Mouse (Mus musculus): ENCODE data around the gene Rnf168. TPM values are rescaled to one million over a fixed set of nuclear protein-coding genes. Genes with fewer than 3 reads are reported as not detected.
"Not testable (repeated sequence)": the region's sequence is repeated elsewhere in the genome, so short reads cannot be mapped to it uniquely, and the experiment has no call there.

Gene Rnf168
- polyA plus RNA-seq, 1 experiment from 2014 or later = 26.9 TPM

DNA sequence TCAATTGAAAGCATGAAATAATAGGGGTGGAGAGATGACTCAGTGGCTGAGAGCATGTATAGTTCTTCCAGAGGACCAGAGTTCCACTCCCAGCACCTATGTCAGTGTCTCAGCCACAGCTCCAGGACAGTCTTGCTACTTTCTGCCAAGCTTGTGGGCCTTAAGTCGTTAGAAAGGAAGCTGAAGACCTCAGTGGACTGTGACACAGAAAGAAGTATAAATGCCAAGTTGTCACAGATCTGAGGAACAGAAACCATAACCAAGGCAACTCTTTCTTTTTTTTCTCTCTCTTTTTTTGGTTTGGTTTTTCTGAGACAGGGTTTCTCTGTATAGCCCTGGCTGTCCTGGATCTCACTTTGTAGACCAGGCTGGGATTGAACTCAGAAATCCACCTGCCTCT is 1.4 kb upstream of the Rnf168 start:
- Histone ChIP-seq H3K4me3 (no peak overlapping the region), H3K36me3 (no peaks in the 10 kb centered on the region), H3K4me2 (no peak overlapping the region), H3K4me1 (replicated peaks) (peaks cover 32% of the 10 kb centered on the region), H3K9ac (no peak overlapping the region), H3K27me3 (no peaks in the 10 kb centered on the region), H3K9me3 (no peaks in the 10 kb centered on the region), H3K27ac (replicated peaks) (no peak overlapping the region)
- no peak for ATAC-seq (ENCODE audit: low FRiP score, low read depth)
- WGBS = 70% methylated on average over 1 of the region's 1 CpGs

DNA sequence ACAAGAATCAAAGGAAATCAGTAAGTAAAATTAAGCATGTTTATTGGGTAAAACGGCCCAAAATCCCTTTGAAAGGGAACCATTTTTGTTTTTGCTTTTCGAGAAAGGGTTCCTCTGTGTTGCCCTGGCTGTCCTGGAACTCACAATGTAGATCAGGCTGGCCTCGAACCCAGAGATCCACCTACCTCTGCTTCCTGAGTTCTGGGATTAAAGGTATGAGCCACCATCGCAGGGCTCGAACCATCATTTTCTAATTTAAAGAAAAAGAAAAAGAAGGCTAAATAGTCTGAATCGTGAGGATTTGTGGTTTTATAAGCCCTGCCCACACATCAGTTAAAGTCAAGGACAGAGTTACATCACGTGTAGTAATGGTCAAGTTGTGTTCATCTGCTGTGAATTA is 1.1 kb downstream of the Rnf168 start:
- 55% methylated on average over 7 of the region's 7 CpGs for WGBS
- H3K9ac ChIP-seq = peak overlapping the region; percentile 74
- peak overlapping the region; percentile 69 for H3K4me3 ChIP-seq
- peaks cover 45% of the 10 kb centered on the region for H3K4me1 ChIP-seq (replicated peaks)
- peak overlapping the region; percentile 63 for H3K4me2 ChIP-seq
- peak overlapping the region; percentile 93; the same call in 1 of the 2 replicates for H3K27ac ChIP-seq (replicated peaks)
- no peaks in the 10 kb centered on the region for H3K9me3 ChIP-seq
- H3K36me3 ChIP-seq = peaks cover 7% of the 10 kb centered on the region
- H3K27me3 ChIP-seq = no peaks in the 10 kb centered on the region
- ATAC-seq (ENCODE audit: low FRiP score, low read depth) = no peak

- Histone ChIP-seq H3K27me3 (no peaks in the 10 kb centered on the region), H3K27ac (replicated peaks) (no peak overlapping the region), H3K36me3 (peaks cover 26% of the 10 kb centered on the region), H3K4me3 (peak overlapping the region; percentile 14), H3K4me2 (peak overlapping the region; percentile 63), H3K9me3 (no peaks in the 10 kb centered on the region), H3K9ac (no peak overlapping the region), H3K4me1 (replicated peaks) (peaks cover 45% of the 10 kb centered on the region)
- no peak for ATAC-seq (ENCODE audit: low FRiP score, low read depth)
- 93% methylated on average over 8 of the region's 8 CpGs for WGBS
These were observed 3.0 kb downstream of the Rnf168 start for GRCm38 (mm10) chr16:32280211-32280610.

DNA sequence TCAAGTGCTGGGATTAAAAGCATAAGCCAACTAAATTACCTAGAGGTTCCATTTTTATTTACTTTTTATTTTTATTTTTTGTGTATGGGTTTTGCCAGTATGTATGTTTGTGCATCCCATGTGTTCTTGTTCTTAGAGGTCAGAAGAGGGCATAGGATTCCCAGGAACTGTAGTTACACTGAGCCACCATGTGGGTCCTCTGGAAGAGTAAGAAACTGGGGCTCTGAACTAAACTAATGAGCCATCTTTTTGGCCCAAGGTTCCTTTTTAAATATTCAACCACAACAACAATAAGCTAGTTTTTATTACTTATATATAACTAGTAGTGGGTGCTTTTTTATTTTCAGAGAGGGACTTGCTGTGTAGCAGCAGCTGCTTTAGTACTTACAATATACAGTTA is 5.3 kb downstream of the Rnf168 start:
- no peak overlapping the region for H3K4me3 ChIP-seq
- H3K9me3 ChIP-seq = no peaks in the 10 kb centered on the region
- H3K27me3 ChIP-seq = no peaks in the 10 kb centered on the region
- no peak overlapping the region for H3K27ac ChIP-seq (replicated peaks)
- peaks cover 45% of the 10 kb centered on the region for H3K36me3 ChIP-seq
- no peak for ATAC-seq (ENCODE audit: low FRiP score, low read depth)
- no peak overlapping the region for H3K4me2 ChIP-seq
- H3K9ac ChIP-seq = no peak overlapping the region
- peaks cover 40% of the 10 kb centered on the region for H3K4me1 ChIP-seq (replicated peaks)

DNA sequence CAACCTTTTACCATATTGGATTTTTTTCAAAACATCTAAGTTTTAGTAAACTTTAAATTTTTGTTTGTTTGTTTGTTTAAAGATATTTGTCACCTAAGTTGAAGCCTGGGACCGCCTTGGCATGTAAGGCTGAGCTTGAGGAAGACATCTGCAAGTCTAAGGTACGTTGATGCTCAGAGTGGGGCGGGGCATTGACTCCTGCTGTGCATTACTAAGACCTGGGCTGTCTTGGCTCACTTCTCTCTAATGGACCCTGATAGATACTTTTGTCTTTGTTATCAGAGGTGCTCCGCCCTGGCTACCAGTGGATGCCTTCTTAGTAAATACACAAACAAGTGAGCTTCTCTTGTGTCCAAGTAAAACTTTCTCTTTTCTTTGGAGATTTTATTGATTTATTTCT is 14.6 kb downstream of the Rnf168 start:
- H3K4me3 ChIP-seq = no peak overlapping the region
- H3K36me3 ChIP-seq = peaks cover 52% of the 10 kb centered on the region
- no peaks in the 10 kb centered on the region for H3K27me3 ChIP-seq
- H3K27ac ChIP-seq (replicated peaks) = no peak overlapping the region
- no peak overlapping the region for H3K4me2 ChIP-seq
- 95% methylated on average over 4 of the region's 4 CpGs for WGBS
- H3K9ac ChIP-seq = no peak overlapping the region
- no peak for ATAC-seq (ENCODE audit: low FRiP score, low read depth)
- no peaks in the 10 kb centered on the region for H3K4me1 ChIP-seq (replicated peaks)
- H3K9me3 ChIP-seq = no peaks in the 10 kb centered on the region

GRCm38 (mm10) chr16:32299617-32300016 is 22.4 kb downstream of the Rnf168 start:
- ATAC-seq (ENCODE audit: low FRiP score, low read depth); H3K4me3 ChIP-seq; H3K27me3 ChIP-seq; H3K4me2 ChIP-seq; H3K4me1 ChIP-seq (replicated peaks); H3K9ac ChIP-seq; H3K27ac ChIP-seq (replicated peaks); H3K9me3 ChIP-seq: not testable (repeated sequence)
- H3K36me3 ChIP-seq = peaks cover 37% of the 10 kb centered on the region
- 98% methylated on average over 4 of the region's 4 CpGs for WGBS

DNA sequence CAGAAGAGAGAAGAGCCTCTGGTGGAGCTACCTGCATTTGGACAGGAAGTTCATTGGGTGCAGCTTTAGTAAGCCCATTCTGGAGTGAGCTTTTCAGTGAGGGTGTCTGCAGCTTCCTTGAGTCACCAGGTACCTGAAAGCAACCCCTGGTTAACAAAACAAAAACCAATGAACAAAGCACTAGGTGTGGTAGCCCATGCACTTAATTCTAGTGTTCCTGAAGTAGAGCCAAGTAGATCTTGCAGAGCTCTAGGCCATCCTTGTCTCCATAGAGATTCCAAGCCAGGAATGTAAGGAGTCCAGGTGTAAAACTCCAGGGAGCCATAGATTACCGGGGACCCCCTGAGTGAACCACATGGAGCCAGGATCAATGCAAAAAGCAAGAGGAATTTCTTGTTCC is 25.8 kb downstream of the Rnf168 start:
- Histone ChIP-seq H3K4me2 (no peak overlapping the region), H3K9me3 (no peaks in the 10 kb centered on the region), H3K36me3 (peaks cover 16% of the 10 kb centered on the region), H3K4me3 (no peak overlapping the region), H3K27me3 (no peaks in the 10 kb centered on the region), H3K9ac (no peak overlapping the region), H3K27ac (replicated peaks) (no peak overlapping the region), H3K4me1 (replicated peaks) (no peaks in the 10 kb centered on the region)
- 42% methylated on average over 1 of the region's 1 CpGs for WGBS
- ATAC-seq (ENCODE audit: low FRiP score, low read depth) = no peak

- H3K36me3 ChIP-seq = peaks cover 8% of the 10 kb centered on the region
- H3K27ac ChIP-seq (replicated peaks) = no peak overlapping the region
- H3K4me1 ChIP-seq (replicated peaks) = no peaks in the 10 kb centered on the region
- H3K9ac ChIP-seq = no peak overlapping the region
- WGBS = 95% methylated on average over 7 of the region's 7 CpGs
- H3K4me3 ChIP-seq = no peak overlapping the region
- no peak for ATAC-seq (ENCODE audit: low FRiP score, low read depth)
- H3K27me3 ChIP-seq = no peaks in the 10 kb centered on the region
- no peak overlapping the region for H3K4me2 ChIP-seq
- H3K9me3 ChIP-seq = no peaks in the 10 kb centered on the region
These were observed 26.6 kb downstream of the Rnf168 start for GRCm38 (mm10) chr16:32303886-32304285.

- Histone ChIP-seq H3K27ac (replicated peaks) (no peak overlapping the region), H3K4me1 (replicated peaks) (no peaks in the 10 kb centered on the region), H3K27me3 (no peaks in the 10 kb centered on the region), H3K9ac (no peak overlapping the region), H3K9me3 (no peaks in the 10 kb centered on the region), H3K4me2 (no peak overlapping the region), H3K36me3 (no peaks in the 10 kb centered on the region), H3K4me3 (no peak overlapping the region)
- no peak for ATAC-seq (ENCODE audit: low FRiP score, low read depth)
- WGBS = 80% methylated on average over 4 of the region's 4 CpGs
These were observed 34.7 kb downstream of the Rnf168 start for GRCm38 (mm10) chr16:32311970-32312369.

DNA sequence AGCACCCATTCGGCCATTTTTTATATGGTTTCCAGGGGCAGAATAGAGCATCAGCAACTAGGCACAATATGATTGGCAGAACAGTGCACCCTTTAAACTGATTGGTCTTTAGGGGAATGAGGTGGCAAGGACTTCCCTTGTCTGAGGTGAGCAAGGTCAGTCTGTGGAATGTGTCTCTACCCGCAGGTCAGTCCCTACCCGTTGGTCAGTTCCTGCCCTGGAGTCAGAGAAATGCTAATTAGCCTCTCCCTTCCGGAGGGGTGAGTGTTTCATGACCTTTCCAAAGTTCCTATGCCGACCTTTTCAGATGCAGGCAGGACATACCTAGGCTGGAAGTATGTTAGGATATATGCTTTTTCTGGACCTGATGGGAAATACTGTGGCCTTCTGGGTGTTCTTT is 35.1 kb downstream of the Rnf168 start:
- Histone ChIP-seq H3K27ac (replicated peaks) (no peak overlapping the region), H3K4me3 (no peak overlapping the region), H3K36me3 (no peaks in the 10 kb centered on the region), H3K27me3 (no peaks in the 10 kb centered on the region), H3K9me3 (no peaks in the 10 kb centered on the region), H3K4me2 (no peak overlapping the region), H3K9ac (no peak overlapping the region), H3K4me1 (replicated peaks) (no peaks in the 10 kb centered on the region)
- no peak for ATAC-seq (ENCODE audit: low FRiP score, low read depth)
- WGBS = 50% methylated on average over 5 of the region's 5 CpGs

GRCm38 (mm10) chr16:32312859-32313258 is 35.6 kb downstream of the Rnf168 start:
- WGBS = 74% methylated on average over 4 of the region's 4 CpGs
- no peaks in the 10 kb centered on the region for H3K9me3 ChIP-seq
- H3K4me1 ChIP-seq (replicated peaks) = no peaks in the 10 kb centered on the region
- no peak overlapping the region for H3K4me3 ChIP-seq
- no peaks in the 10 kb centered on the region for H3K27me3 ChIP-seq
- H3K4me2 ChIP-seq = no peak overlapping the region
- H3K36me3 ChIP-seq = no peaks in the 10 kb centered on the region
- no peak overlapping the region for H3K27ac ChIP-seq (replicated peaks)
- no peak for ATAC-seq (ENCODE audit: low FRiP score, low read depth)
- H3K9ac ChIP-seq = no peak overlapping the region

DNA sequence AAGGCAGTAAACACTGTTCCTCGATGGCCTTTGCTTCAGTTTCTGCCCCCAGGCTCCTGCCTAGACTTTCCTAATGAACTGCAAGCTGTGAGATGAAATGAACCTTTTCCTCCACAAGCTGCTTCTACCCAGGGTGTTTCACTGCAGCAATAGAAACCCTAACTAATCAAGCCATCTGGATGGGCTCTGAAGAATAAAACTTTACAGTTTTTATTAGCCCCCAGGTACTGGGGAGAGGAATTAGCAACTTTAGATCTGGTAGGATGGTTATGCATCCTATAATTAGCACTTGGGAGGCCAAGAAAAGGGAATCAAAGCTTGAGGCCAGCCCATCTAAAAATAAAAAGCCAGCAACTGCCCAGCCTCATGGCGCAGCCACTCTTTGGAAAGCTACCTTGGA is 39.3 kb downstream of the Rnf168 start:
- Histone ChIP-seq H3K4me1 (replicated peaks) (no peaks in the 10 kb centered on the region), H3K9ac (no peak overlapping the region), H3K4me2 (no peak overlapping the region), H3K9me3 (no peaks in the 10 kb centered on the region), H3K4me3 (no peak overlapping the region), H3K27me3 (no peaks in the 10 kb centered on the region), H3K27ac (replicated peaks) (no peak overlapping the region), H3K36me3 (no peaks in the 10 kb centered on the region)
- 74% methylated on average over 2 of the region's 2 CpGs for WGBS
- no peak for ATAC-seq (ENCODE audit: low FRiP score, low read depth)

DNA sequence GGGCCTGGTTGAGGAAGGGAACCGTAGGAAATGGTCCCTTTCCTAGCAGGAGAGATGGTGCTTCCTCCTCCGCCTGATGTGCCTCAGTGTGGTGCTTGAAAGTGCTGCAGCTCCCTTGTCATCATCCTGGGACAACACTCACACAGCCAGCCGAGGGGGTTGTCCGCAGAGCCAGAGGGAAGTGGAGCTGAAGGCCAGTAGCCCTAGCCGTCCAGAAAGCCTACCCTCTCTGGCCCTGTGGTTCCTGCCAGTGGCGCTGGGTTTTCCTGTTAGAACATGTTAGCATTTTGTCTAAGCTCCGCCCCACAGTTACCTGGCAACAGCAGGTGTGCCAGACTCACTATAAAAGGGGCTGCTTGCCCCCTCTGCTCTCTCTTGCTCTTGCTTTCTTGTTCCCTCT is 46.7 kb downstream of the Rnf168 start:
- H3K9me3 ChIP-seq = no peaks in the 10 kb centered on the region
- no peaks in the 10 kb centered on the region for H3K36me3 ChIP-seq
- no peak for ATAC-seq (ENCODE audit: low FRiP score, low read depth)
- H3K4me1 ChIP-seq (replicated peaks) = no peaks in the 10 kb centered on the region
- no peak overlapping the region for H3K4me3 ChIP-seq
- H3K27ac ChIP-seq (replicated peaks) = no peak overlapping the region
- H3K27me3 ChIP-seq = no peaks in the 10 kb centered on the region
- 35% methylated on average over 7 of the region's 7 CpGs for WGBS
- no peak overlapping the region for H3K4me2 ChIP-seq
- no peak overlapping the region for H3K9ac ChIP-seq

Measured in hindbrain, embryonic 15.5 days (tissue).